Mouse (Mus musculus): ENCODE measurements around the gene Opn4. TPM values are rescaled to one million over a fixed set of nuclear protein-coding genes. Genes with fewer than 3 reads are reported as not detected.

Opn4 gene
- polyA plus RNA-seq, 1 experiment from 2014 or later, result 0.15 TPM

DNA sequence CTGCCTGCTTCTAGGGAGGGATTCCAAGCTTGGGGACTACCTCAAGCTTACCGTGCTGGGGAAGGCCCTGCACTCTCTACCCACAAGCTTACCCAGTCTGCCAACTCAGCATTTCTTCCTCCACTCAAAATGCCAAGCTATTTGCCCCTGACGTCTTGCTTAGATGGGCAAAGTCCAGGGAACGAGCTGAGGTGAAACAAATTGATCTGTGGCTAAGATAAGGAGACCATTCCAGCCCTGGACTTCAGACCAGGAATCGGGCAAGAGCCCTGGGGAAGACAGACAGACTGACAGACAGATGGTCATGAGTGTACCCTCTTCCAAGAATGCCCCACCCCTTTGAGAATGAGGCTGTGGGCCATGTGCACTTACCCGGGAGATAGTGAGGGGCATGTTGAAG lies 11.9 kb downstream of the Opn4 start:
- H3K9ac ChIP-seq (ENCODE audit: low read depth, low read length), result no peak overlapping the region
- no peak overlapping the region for H3K27ac ChIP-seq (ENCODE audit: low read length)
- H3K4me1 ChIP-seq (ENCODE audit: control insufficient read depth, low read depth, low read length), result no peaks in the 10 kb centered on the region
- H3K27me3 ChIP-seq (ENCODE audit: control insufficient read depth, insufficient read depth, low read depth, low read length), result no peaks in the 10 kb centered on the region
- no peaks in the 10 kb centered on the region for H3K9me3 ChIP-seq (replicated peaks; ENCODE audit: control insufficient read depth, low read length)
- H3K36me3 ChIP-seq (ENCODE audit: control insufficient read depth, insufficient read depth), result no peaks in the 10 kb centered on the region
- H3K4me3 ChIP-seq (ENCODE audit: low read depth, low read length), result no peak overlapping the region
- ATAC-seq (ENCODE audit: low read depth), result no peak
- WGBS (ENCODE audit: insufficient replicate concordance), result 42% methylated on average over 5 of the region's 5 CpGs
- H3K4me2 ChIP-seq (ENCODE audit: low read depth, low read length), result no peak overlapping the region

DNA sequence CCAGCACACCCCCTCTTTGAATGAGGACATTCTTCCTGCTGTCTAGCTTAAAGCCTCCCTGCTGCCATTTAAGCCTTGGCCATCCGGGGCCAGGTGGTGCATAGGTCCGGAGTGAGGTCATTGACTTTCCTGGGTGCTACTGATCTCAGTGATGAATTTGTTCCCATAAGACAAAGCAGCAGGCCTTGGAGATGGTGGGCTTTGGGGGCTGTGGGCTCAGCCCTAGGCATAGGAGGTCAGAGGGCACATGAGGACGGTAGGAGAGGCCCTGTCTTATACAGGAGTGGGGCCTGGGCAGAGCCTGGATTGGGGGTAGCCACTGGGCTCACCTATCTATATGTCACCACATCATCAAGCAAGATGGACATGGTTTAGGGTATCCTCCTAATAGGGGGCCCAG lies 13.1 kb downstream of the Opn4 start:
- no peak overlapping the region for H3K4me2 ChIP-seq (ENCODE audit: low read depth, low read length)
- H3K4me1 ChIP-seq (ENCODE audit: control insufficient read depth, low read depth, low read length), result no peaks in the 10 kb centered on the region
- ATAC-seq (ENCODE audit: low read depth), result no peak
- no peak overlapping the region for H3K27ac ChIP-seq (ENCODE audit: low read length)
- H3K36me3 ChIP-seq (ENCODE audit: control insufficient read depth, insufficient read depth), result no peaks in the 10 kb centered on the region
- no peak overlapping the region for H3K4me3 ChIP-seq (ENCODE audit: low read depth, low read length)
- H3K9ac ChIP-seq (ENCODE audit: low read depth, low read length), result no peak overlapping the region
- H3K9me3 ChIP-seq (replicated peaks; ENCODE audit: control insufficient read depth, low read length), result no peaks in the 10 kb centered on the region
- H3K27me3 ChIP-seq (ENCODE audit: control insufficient read depth, insufficient read depth, low read depth, low read length), result no peaks in the 10 kb centered on the region
- 71% methylated on average over 3 of the region's 3 CpGs for WGBS (ENCODE audit: insufficient replicate concordance)

DNA sequence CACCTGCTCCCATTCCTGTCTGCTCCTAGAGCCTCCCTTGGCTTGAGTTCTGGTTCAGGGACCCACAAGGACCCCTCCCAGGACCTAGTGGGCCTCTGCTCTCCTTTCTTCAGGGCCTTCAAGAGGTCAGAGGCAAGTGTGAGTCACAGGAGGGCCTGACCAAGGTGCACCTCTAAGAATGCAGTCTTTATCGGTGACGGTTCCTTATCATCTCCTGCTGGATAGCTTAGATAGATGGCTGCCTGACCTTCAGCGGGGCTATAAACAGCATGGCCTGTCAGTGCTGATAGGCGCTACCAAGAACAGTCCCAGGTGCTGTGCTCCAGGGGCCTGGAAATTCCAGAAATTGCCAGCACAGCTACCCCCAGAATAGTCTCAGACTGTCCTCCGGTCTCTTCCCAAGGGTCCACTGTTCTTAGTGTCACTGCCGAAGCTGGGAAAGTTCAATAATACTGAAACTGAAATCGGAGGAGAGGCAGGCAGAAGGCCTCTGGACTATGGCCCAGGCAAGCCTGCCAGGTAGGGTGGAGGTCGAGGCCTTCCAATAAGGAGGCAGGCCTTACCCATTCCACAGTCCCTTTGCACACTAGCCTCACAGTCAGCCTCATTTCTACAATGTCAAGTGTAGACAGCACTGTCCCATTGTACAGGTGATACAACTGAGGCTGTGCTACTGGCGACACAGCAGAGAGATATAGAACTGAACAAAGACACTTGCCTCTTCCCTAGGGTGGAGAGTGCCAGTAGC lies 14.4 kb downstream of the Opn4 start:
- ATAC-seq (ENCODE audit: low read depth), result no peak
- H3K4me2 ChIP-seq (ENCODE audit: low read depth, low read length), result no peak overlapping the region
- H3K4me1 ChIP-seq (ENCODE audit: control insufficient read depth, low read depth, low read length), result no peaks in the 10 kb centered on the region
- H3K27ac ChIP-seq (ENCODE audit: low read length), result no peak overlapping the region
- 46% methylated on average over 9 of the region's 9 CpGs for WGBS (ENCODE audit: insufficient replicate concordance)
- H3K4me3 ChIP-seq (ENCODE audit: low read depth, low read length), result no peak overlapping the region
- H3K27me3 ChIP-seq (ENCODE audit: control insufficient read depth, insufficient read depth, low read depth, low read length), result no peaks in the 10 kb centered on the region
- H3K36me3 ChIP-seq (ENCODE audit: control insufficient read depth, insufficient read depth), result no peaks in the 10 kb centered on the region
- H3K9me3 ChIP-seq (replicated peaks; ENCODE audit: control insufficient read depth, low read length), result no peaks in the 10 kb centered on the region
- H3K9ac ChIP-seq (ENCODE audit: low read depth, low read length), result no peak overlapping the region

DNA sequence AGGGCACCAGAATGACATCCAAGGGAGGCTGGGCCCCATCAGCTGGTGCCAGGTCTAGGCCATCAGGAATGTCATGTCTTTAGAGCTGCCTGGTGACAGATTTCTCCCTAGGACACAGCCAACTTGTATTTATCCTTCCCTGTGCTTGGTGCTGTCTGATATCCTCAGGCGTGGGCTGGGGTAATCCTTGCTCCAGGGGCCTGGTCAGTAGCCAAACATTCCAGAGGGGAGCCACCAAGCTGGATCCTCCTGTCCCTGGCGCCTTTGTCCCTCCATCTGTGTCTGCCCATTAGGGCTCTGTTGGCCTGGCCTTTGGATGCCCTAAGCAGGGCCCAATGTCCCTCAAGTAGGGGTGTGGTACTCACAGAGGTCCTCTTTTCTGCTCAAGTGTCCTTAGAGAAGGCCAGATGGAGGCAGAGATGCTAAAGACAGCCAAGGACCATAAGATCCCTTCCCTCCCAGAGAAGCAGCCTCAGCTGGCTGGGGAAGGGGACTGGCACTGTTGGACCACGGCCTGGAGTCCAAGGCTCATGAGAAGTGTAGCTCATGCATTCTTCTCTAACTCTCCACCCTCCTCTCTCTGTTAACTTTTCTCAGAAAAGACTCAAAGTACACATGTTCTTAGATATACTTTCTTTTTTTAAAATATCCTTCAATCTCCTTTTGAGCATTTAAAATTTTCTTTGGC lies 17.1 kb downstream of the Opn4 start:
- ATAC-seq (ENCODE audit: low read depth), result no peak
- Histone ChIP-seq H3K27me3 (ENCODE audit: control insufficient read depth, insufficient read depth, low read depth, low read length) (no peaks in the 10 kb centered on the region), H3K9ac (ENCODE audit: low read depth, low read length) (no peak overlapping the region), H3K27ac (ENCODE audit: low read length) (no peak overlapping the region), H3K4me2 (ENCODE audit: low read depth, low read length) (no peak overlapping the region), H3K4me3 (ENCODE audit: low read depth, low read length) (no peak overlapping the region), H3K9me3 (replicated peaks; ENCODE audit: control insufficient read depth, low read length) (no peaks in the 10 kb centered on the region), H3K4me1 (ENCODE audit: control insufficient read depth, low read depth, low read length) (no peaks in the 10 kb centered on the region), H3K36me3 (ENCODE audit: control insufficient read depth, insufficient read depth) (no peaks in the 10 kb centered on the region)
- WGBS (ENCODE audit: insufficient replicate concordance), result 40% methylated on average over 3 of the region's 3 CpGs

DNA sequence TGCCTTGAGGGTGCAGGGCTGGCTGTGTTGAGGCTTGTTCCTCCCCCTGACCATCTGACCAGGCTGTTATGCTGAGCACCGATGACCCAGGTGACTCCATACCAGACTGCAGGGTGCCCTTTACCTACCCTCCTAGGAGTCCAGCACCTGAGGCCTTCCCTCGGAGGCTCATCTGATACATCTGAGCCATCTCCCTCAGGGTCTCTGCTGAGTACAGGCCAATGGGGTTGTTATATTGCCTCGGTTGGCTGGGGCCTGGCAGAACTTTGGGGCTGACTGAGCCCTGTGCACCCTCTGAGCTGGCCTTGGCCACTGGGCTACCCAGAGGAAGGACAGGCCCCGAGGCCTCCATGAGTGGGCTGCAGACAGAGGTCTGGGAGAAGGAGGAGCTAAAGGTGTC lies 23.1 kb downstream of the Opn4 start:
- no peak overlapping the region for H3K4me3 ChIP-seq (ENCODE audit: low read depth, low read length)
- H3K4me1 ChIP-seq (ENCODE audit: control insufficient read depth, low read depth, low read length), result no peaks in the 10 kb centered on the region
- H3K9me3 ChIP-seq (replicated peaks; ENCODE audit: control insufficient read depth, low read length), result no peaks in the 10 kb centered on the region
- H3K9ac ChIP-seq (ENCODE audit: low read depth, low read length), result no peak overlapping the region
- no peak overlapping the region for H3K4me2 ChIP-seq (ENCODE audit: low read depth, low read length)
- no peaks in the 10 kb centered on the region for H3K36me3 ChIP-seq (ENCODE audit: control insufficient read depth, insufficient read depth)
- no peak overlapping the region for H3K27ac ChIP-seq (ENCODE audit: low read length)
- ATAC-seq (ENCODE audit: low read depth), result no peak
- WGBS (ENCODE audit: insufficient replicate concordance), result 63% methylated on average over 4 of the region's 4 CpGs
- no peaks in the 10 kb centered on the region for H3K27me3 ChIP-seq (ENCODE audit: control insufficient read depth, insufficient read depth, low read depth, low read length)

DNA sequence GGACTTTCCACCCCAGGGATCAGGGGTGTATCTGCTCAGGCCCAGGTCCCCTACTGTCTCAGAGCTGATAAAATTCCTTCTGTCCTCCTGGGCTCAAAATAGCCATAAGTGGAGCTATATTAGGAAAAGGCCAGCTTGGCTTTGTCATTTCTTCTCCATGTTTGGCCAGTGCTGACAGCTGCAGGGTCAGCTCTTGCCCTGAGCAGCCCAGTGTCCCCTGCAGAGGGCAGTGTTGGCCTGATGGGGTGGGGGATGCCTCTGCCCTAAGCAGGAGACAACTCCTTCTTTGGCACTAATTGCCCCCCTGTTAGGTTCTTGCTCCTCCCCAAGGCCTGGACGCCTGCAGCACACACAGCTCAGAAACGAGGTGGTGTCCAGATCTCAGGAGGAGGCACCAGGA lies 25.9 kb downstream of the Opn4 start:
- H3K4me1 ChIP-seq (ENCODE audit: control insufficient read depth, low read depth, low read length), result no peaks in the 10 kb centered on the region
- WGBS (ENCODE audit: insufficient replicate concordance), result 38% methylated on average over 2 of the region's 2 CpGs
- no peaks in the 10 kb centered on the region for H3K36me3 ChIP-seq (ENCODE audit: control insufficient read depth, insufficient read depth)
- ATAC-seq (ENCODE audit: low read depth), result no peak
- H3K4me2 ChIP-seq (ENCODE audit: low read depth, low read length), result no peak overlapping the region
- H3K9me3 ChIP-seq (replicated peaks; ENCODE audit: control insufficient read depth, low read length), result no peaks in the 10 kb centered on the region
- no peaks in the 10 kb centered on the region for H3K27me3 ChIP-seq (ENCODE audit: control insufficient read depth, insufficient read depth, low read depth, low read length)
- no peak overlapping the region for H3K4me3 ChIP-seq (ENCODE audit: low read depth, low read length)
- no peak overlapping the region for H3K9ac ChIP-seq (ENCODE audit: low read depth, low read length)
- H3K27ac ChIP-seq (ENCODE audit: low read length), result no peak overlapping the region

DNA sequence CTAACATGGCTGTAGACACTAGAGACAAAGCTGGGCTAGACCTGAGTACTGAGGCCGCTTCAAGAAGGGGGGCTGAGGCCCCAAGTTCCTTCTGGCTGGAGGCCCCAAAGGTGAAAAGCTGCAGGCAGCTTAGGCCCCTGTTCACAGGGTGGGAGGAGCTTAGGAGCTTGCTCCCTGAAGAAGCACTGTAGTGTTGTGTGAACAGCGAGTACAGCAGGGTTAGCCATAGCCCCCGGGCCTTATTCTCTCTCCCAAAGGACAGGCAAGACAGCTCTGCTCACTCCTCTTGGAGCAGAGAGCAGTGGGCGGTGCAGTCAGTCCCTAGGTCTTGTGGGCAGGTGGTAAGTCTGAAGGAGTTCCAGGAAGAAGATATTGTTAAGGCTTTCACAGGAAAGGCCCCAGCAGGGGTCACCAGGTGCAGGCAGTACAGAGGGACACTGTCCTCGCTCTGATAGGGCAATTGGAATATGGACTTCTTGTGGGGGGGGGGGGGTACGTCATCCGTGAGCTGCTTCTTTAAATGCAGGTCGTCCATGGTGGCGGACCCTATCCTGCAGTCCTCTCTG lies 26.5 kb downstream of the Opn4 start:
- H3K4me2 ChIP-seq (ENCODE audit: low read depth, low read length), result no peak overlapping the region
- no peaks in the 10 kb centered on the region for H3K36me3 ChIP-seq (ENCODE audit: control insufficient read depth, insufficient read depth)
- H3K27ac ChIP-seq (ENCODE audit: low read length), result no peak overlapping the region
- no peak overlapping the region for H3K9ac ChIP-seq (ENCODE audit: low read depth, low read length)
- 61% methylated on average over 8 of the region's 9 CpGs for WGBS (ENCODE audit: insufficient replicate concordance)
- H3K4me3 ChIP-seq (ENCODE audit: low read depth, low read length), result no peak overlapping the region
- H3K27me3 ChIP-seq (ENCODE audit: control insufficient read depth, insufficient read depth, low read depth, low read length), result no peaks in the 10 kb centered on the region; the same call in 1 of the 2 replicates
- no peaks in the 10 kb centered on the region for H3K4me1 ChIP-seq (ENCODE audit: control insufficient read depth, low read depth, low read length)
- ATAC-seq (ENCODE audit: low read depth), result no peak
- H3K9me3 ChIP-seq (replicated peaks; ENCODE audit: control insufficient read depth, low read length), result no peaks in the 10 kb centered on the region

DNA sequence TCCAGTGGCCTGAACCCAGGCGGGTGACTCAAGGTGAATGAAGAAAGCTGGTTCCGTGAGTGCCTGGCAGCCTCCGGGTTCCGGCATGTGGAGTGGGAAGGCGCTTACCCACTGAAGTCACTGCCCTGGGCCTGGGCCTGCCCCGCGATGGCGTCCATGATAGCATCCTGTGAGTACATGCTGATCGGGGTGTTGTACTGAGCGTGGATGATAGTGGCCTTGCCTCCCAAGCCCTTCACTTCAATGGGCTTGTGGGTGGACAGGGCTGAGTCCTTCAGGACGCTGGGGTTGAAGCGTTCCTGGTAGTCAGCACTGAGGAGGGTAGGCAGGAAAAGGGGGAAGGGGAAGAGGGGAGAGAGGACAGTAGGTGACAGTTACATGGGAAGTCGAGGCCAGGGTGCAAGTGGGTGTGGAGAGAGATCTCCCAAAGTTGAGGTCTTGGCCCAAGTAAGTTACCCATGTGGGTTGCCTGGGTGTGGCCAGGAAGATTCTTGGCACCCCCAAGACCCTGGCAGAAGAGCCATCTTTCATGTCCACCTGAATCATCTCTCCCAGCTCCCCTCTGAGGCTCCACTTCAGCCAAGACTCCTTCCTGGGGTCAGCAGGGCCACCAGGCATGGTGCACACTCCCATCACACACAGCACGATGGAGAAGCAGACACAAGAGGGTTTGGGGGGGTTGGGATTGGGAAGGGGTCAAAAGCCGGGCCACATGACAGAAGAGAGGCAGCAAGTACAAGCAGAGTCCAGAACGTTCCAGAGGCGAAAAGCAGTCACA lies 28.1 kb downstream of the Opn4 start:
- Histone ChIP-seq H3K27ac (ENCODE audit: low read length) (no peak overlapping the region), H3K4me3 (ENCODE audit: low read depth, low read length) (no peak overlapping the region), H3K9me3 (replicated peaks; ENCODE audit: control insufficient read depth, low read length) (no peaks in the 10 kb centered on the region), H3K9ac (ENCODE audit: low read depth, low read length) (no peak overlapping the region), H3K36me3 (ENCODE audit: control insufficient read depth, insufficient read depth) (no peaks in the 10 kb centered on the region), H3K27me3 (ENCODE audit: control insufficient read depth, insufficient read depth, low read depth, low read length) (no peaks in the 10 kb centered on the region; the same call in 1 of the 2 replicates), H3K4me1 (ENCODE audit: control insufficient read depth, low read depth, low read length) (no peaks in the 10 kb centered on the region), H3K4me2 (ENCODE audit: low read depth, low read length) (no peak overlapping the region)
- WGBS (ENCODE audit: insufficient replicate concordance), result 63% methylated on average over 17 of the region's 17 CpGs
- ATAC-seq (ENCODE audit: low read depth), result no peak
